Mouse (Mus musculus): Measurements from ENCODE around the gene Fdps.
"Not testable (repeated sequence)": the region's sequence is repeated elsewhere in the genome, so short reads cannot be mapped to it uniquely, and the experiment has no call there.

Gene Fdps

DNA sequence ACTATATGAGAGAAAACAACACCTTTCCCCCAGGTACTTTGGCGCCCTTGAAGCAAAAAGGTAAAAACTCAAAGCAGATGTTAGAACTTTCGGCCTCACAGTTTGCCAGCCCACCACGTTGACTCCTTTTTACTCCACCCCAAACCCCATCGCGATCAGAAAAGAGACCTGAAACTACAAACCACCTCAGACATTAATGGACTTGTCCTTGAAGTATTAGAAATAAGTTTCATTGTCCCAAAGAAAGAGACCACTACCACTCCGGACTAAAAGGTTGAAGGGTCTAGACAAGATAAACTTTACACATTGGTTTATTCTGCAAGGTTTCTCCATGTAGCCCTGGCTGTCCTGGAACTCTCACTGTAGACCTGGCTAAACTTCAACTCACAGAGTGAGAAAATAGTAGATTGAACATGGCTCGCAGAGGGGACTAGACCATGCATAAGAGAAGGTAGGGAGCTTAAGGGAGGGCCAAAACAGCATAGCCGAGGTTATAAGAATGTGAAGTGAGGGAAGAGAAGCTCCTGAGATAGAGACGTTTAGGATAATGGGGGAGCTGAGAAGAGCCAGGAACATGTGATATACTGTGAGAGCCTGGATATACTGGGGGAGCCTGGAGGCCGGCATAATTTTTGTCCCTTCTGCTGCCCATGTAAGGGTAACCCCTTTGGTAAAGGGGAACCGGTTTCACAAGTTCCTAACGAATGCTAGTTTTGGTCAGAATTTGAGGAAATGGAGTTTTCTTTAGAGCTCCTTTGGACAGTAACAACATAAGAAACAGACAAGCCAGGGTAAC lies 934 bp upstream of the Fdps start:
- DNase-seq (ENCODE audit: low read depth, low spot score) = no peak

DNA sequence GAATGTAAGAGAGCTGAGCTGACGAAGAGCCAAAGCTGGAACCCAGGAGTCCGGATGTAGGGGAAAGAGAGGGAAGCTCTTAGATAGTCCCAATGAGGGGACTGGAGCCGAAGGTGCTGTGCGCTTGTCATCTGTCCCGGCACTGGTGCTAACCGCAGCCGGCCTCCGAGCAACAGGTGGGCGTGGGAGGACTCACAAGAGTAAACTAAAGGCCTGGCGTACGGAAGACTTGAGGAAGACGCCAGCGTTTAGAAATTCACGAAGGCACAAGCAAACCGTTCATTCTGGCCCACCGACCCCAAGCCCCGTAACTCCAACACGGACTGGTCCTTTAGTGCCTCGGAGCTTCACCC lies 324 bp downstream of the Fdps start:
- no peak for DNase-seq (ENCODE audit: low read depth, low spot score)

DNA sequence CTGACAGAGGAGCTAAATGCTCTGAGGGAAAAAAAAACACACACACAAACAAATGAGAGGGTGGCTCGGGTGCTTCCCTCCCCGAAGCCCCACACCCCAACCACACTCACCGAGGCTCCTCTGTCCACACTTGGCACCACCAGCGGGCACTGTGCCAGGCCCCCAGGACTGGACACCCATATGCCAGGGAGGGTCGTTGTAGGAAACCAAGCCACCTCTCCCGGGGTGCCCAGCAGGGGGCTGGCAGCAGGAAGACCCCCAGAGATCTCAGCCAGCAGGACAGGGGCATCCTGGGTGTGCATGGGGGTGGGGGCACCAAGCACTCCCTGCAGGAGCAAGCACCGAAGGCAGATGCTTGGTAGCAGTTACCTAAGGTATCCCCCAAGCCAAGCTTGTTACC lies 948 bp downstream of the Fdps start, which contains the start of gene Gm43738:
Gene Gm43738 (minus strand): TSS at position 289 of the 400 bp plus-strand sequence.
- no peak for DNase-seq (ENCODE audit: low read depth, low spot score)

DNA sequence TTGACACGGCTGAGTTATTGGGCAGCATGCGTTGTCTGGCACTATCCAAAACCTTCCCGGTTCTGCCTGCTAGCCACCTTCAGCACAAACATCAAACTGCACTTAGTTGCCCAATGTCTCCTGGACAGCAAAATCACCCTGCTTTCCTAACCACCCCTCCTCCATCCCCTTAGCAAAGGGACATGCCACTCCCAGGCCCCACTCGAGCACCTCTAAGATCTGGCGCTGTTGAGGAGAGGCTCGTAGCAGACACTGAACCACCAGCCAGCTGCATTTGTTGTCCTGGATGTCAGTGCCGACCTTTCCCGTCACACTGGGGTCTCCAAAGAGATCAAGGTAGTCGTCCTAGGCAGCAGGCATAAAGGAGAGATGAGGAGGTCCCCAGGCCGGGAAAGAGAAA lies 7.7 kb downstream of the Fdps start:
- no peak for DNase-seq (ENCODE audit: low read depth, low spot score)

GRCm38 (mm10) chr3:89093175-89093574 lies 8.6 kb downstream of the Fdps start, which contains the start of gene Rusc1:
Gene Rusc1, minus strand, starts transcription at chr3:89093311.
- DNase-seq (ENCODE audit: low read depth, low spot score) = peak; percentile 49

DNA sequence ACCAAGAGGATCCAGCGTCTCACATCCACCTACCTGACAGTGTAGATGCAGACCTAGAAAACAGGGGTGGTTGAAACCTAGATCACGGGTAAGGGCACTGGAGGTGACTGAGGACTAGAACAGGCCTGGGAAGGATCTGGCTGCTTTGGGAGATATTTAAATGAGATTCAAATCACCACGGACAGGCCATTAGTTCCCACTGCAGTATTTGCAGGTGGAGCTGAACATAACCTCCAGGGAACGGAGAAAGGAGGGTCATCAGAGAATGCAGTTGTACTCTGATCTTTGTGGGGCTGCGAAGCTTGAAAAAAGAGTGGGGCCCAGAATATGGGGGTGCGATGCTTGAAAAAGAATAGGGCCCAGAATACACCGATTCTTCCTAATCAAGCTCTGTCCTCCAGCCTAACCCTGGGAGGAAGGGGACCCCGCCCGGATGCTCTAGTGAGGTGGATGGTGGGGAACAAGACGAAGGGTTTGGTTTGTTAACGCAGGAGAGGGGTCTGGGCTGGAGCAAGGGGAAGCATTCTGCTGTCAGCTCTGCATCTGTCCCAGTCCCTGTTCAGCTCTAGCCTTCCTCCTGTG lies 9.2 kb downstream of the Fdps start:
- no peak for DNase-seq (ENCODE audit: low read depth, low spot score)

- no peak for DNase-seq (ENCODE audit: low read depth, low spot score)
These were observed 9.8 kb downstream of the Fdps start for GRCm38 (mm10) chr3:89091811-89092508.

DNA sequence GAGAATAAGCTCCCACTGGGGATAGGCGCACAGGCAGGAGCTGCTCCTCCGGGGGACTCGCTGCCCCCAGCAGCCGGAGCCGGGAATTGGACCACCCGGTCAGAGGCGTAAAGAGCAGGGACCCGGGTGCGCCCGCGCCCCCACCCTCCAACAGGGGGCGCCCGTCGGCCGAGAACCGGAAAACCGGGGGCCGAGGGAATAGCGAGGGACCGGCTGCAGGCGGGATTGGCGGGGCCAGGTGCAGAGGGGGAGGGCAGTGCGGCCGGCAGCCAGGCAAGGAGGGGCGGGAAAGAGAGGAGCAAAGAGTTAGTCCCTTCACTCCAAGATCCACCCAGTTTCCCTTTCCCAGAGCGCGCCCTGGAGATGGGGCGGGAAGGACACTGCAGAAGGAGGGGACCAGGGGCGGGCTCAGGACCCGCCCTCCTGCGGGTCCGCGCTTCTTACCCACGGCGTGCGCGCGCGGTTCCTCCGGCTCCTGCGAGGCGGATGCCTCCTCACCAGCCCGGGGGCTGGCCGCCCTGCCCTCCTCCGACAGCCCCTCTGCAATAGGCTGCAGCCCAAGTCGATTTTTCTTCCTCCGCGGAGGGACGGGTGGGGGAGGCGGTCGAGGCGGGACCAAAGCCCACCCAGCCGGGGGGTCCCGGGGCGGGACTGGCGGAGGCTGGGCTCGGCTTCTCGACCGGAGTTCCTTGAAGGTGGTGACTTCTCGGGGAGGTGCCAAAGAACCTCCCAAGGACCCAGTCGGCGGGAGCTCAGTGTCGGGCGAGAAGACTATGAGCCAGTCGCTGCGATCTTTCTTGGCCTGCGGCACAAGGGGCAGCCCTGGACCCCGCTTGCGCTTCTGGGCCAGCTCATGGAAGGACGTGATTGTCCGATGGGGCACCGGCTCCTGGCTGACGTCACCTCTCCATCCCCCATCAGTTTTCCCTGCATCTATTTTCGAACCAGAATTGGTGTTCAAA lies 10.8 kb downstream of the Fdps start:
- peak; percentile 78 for DNase-seq (ENCODE audit: low read depth, low spot score)

- DNase-seq (ENCODE audit: low read depth, low spot score) = peak; percentile 92
These were observed 11.7 kb downstream of the Fdps start for GRCm38 (mm10) chr3:89089882-89090591.

DNA sequence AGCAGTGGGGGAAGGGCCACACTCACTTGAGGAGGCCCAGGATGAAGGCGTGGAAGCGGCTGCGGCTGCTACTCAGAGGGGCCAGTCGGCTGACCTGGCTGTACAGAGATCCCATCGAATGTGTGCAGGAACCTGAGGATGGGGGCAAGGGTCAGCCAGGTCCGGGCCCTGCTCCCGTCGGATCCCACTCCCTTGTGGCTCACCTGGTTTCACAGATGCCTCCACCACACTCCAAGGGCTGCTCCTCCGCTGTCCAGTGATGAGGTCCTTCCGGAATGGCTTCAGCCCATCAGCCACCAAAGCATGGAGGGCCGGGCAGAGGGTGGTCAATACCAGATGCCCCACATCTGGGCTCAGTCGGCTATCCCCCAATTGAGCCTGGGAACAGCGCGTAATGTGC lies 12.8 kb downstream of the Fdps start:
- DNase-seq (ENCODE audit: low read depth, low spot score) = no peak

DNA sequence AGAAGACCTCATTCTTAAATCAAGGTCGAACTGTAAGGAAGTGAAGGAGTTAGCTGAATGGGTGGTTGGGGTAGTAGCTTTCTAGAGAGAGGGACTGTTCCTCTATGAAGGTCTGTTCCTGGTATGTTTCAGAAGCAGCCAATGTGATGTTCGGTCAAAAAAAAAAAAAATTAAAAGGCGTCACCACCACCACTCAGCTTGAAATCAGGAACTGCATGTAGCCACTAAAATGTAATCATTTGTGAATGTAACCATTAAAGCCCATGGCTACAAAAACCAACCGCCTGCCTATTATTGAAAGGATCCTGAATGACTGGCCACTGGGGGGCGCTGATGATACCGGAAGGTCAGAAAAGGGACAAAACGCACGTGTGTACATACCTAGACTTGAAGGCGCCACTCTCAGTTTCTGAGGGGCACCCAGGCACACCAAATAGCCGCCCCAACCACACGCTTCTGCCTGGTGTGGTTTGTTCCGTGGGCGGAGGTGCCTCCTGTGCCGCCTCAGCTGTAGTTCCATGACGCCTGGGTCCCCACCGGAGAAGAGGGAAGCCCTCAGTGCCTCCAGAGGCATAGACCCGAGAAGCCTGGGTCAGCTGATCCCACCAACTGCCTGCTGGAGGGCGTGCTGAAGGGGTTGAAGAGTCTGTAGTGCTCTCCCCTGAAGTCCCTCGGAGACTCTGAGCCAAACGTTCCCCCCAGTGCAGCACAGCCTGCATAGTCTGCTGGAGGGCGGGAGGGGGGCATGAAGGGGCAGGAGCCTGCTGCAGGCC lies 14.2 kb downstream of the Fdps start:
- peak; percentile 29 for DNase-seq (ENCODE audit: low read depth, low spot score)

DNA sequence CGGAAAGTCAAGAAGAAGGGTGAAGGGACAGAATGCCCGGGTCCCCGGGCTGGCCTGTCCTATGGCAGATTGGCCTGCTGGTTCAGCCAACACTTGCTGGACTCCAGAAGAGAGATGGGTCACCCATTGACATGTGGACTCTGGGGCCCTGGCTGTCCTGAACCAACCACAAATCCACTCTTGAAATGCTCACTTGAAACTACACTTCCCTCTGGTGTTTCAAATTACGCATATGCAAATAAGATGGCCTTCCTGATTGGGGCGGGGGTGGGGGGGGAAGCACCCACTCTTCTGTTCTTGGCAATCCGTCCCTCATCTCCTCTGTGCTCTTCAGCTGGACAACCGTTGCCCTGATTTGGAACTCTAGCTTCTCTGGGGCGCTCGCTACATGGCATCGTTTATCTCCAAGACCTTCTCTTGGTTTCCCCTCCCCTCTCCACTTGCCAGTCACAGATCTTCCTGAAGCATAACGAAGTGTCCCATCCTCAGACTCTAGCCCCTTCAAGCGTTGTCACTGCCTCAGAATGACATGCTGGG lies 17.0 kb downstream of the Fdps start:
- DNase-seq (ENCODE audit: low read depth, low spot score) = no peak

GRCm38 (mm10) chr3:89084133-89084532 lies 17.6 kb downstream of the Fdps start:
- DNase-seq (ENCODE audit: low read depth, low spot score) = no peak

DNA sequence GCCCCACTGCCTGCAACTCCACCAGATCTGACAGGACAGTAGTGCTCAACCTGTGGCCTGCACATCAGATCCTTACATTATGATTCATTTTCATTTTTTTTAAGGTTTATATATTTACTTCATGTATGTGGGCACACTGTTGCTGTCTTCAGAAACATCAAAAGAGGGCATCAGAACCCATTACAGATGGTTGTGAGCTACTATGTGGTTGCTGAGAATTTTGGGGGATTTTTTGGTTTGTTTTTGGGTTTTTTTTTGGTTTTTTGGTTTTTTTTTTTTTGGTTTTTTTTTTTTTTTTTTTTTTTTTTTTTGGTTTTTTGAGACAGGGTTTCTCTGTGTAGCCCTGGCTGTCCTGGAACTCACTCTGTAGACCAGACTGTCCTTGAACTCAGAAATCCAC lies 19.5 kb downstream of the Fdps start:
- not testable (repeated sequence) for DNase-seq (ENCODE audit: low read depth, low spot score)

GRCm38 (mm10) chr3:89077383-89077782 lies 24.4 kb downstream of the Fdps start:
- no peak for DNase-seq (ENCODE audit: low read depth, low spot score)

- DNase-seq (ENCODE audit: low read depth, low spot score) = no peak
These were observed 34.5 kb downstream of the Fdps start for GRCm38 (mm10) chr3:89067265-89067664.

DNA sequence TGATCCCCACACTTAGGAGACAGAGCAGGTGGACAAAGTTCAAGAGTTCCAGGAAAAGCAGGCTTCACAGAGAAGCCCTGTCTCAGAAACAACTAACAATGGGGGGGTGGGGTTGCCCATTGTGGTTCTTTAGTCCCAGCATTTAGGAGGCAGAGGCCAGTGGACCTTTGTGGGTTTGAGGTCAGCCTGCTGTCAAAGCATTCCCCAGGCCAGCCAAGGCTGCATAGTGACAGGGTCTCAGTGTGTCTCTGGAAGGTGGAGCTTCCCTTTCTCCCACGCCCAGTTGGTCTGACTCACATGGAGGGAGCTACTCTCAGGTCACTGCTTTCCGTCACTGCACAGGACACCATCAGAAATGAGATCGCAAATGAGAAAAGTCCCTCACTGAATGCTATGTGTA lies 40.1 kb downstream of the Fdps start:
- DNase-seq (ENCODE audit: low read depth, low spot score) = no peak

- no peak for DNase-seq (ENCODE audit: low read depth, low spot score)
These were observed 43.0 kb downstream of the Fdps start for GRCm38 (mm10) chr3:89058783-89059182.

DNA sequence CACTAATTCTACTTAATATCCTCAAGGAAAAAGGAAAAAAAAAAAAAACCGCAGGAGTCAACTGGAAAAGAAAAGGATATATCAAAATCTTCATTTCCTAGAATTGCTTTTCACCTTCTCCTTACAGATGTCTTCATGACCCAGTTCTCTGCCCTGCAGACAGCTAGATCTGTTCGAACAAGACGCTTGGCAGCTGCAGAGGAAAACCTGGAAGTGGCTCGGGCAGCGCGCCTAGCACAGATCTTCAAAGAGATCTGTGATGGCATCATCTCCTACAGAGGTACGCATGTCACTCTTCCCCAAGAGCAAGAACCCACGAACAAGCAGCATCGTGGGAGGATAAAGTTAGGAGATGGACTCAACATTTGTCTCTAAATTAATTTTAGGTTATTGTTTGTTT lies 43.4 kb downstream of the Fdps start:
- no peak for DNase-seq (ENCODE audit: low read depth, low spot score)
